ENCODE assay signal across 12 mouse cellular contexts in the genomic region with DNA sequence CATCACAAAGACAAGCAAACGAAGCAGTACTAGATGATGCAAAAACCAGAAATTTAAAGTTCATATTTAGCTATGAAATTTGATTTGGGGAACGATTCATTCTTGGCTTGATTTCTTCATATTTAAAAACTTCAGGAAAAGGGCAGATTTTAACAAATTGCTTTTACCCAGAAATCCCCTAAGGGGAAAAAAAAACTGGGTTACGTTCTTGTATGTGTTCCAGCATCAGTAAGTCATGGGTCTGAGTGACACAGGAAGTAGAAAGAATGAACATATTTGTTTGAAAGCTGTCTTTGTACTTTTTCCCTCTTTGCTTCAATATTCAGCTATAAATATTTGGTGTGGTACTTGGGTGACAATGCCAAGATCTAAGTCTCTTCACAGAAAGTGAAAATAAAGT.
"Had no signal": no experiment of that assay in that cellular context is flagged by ENCODE, and none has a peak within 500 bp of the region (broad histone marks: within the 10 kb centered on the region; RNA-seq: fewer than 3 reads in every experiment).

No protein-coding gene starts in this region.

- DNase-seq: lung, embryonic 14.5 days; lung, postnatal 10 days; lung, postnatal 4 days; midbrain, embryonic 14.5 days; retina, postnatal 1 day; right cerebral cortex, adult 18-20 months; right cerebral cortex, postnatal 25 days; right cerebral cortex, postnatal 4 days; spleen, adult 18-20 months; thymus, adult 18-20 months; thymus, postnatal 14 days; thymus, postnatal 36 days had no signal
